Mouse (Mus musculus) stomach, embryonic 14.5 days (tissue): ENCODE results near the gene Clps. TPM values are rescaled to one million over a fixed set of nuclear protein-coding genes. Genes with fewer than 3 reads are reported as not detected.

ENCODE experiments used
- ATAC-seq: fragments of 200-750 bp; cut with Nextera tagmentation; 2 replicates; pipeline ENCODE4 v1.8.0; 2017; ENCODE audit warnings: low read depth, moderate TSS enrichment; ENCODE audit not compliant: insufficient number of reproducible peaks, insufficient read depth, low FRiP score
- H3K27ac ChIP-seq: fragments of 300-500 bp; sonication (generic); 2 replicates; pipeline ENCODE4 v1.5.1; 2014; ENCODE audit warnings: mild to moderate bottlenecking, low read length, moderate library complexity, mixed read lengths
- H3K27me3 ChIP-seq: fragments of 300-500 bp; sonication (generic); 2 replicates; pipeline ENCODE4 v1.6.1; 2014; ENCODE audit warnings: low read length, control low read depth, mixed read lengths; ENCODE audit not compliant: control insufficient read depth, insufficient read depth
- H3K36me3 ChIP-seq: fragments of 300-500 bp; sonication (generic); 2 replicates; pipeline ENCODE4 v1.6.1; 2014; ENCODE audit warnings: mild to moderate bottlenecking, control low read depth, low read length, moderate library complexity, mixed read lengths; ENCODE audit not compliant: control insufficient read depth, insufficient read depth
- H3K4me1 ChIP-seq: fragments of 300-500 bp; sonication (generic); 2 replicates; pipeline ENCODE4 v1.6.1; 2014; ENCODE audit warnings: low read length, control low read depth, mixed read lengths; ENCODE audit not compliant: control insufficient read depth, insufficient read depth
- H3K4me2 ChIP-seq: fragments of 300-500 bp; sonication (generic); replicated peaks from 2 replicates; pipeline ENCODE4 v1.6.1; 2014; ENCODE audit warnings: low read depth, low read length, control low read depth
- H3K4me3 ChIP-seq: fragments of 300-500 bp; sonication (generic); 2 replicates; pipeline ENCODE4 v1.5.1; 2014; ENCODE audit warnings: low read depth, low read length, control low read depth
- H3K9ac ChIP-seq: fragments of 300-500 bp; sonication (generic); replicated peaks from 2 replicates; pipeline ENCODE4 v1.6.1; 2014; ENCODE audit warnings: low read depth, mild to moderate bottlenecking, control low read depth, low read length, moderate library complexity, mixed read lengths
- H3K9me3 ChIP-seq: fragments of 300-500 bp; sonication (generic); 2 replicates; pipeline ENCODE4 v1.6.1; 2016; ENCODE audit warnings: low read depth, low read length, control low read depth; ENCODE audit not compliant: control insufficient read depth
- WGBS: fragments of 180-500 bp; shearing (Covaris S2); extraction: QIAGEN DNeasy Blood & Tissue Kit; methylation state at CpG from one replicate; pipeline ENCODE4 v1.1.7; 2014; 5-methylcytosine and 5-hydroxymethylcytosine counted together
- polyA plus RNA-seq: library from polyadenylated mRNA; unstranded; fragments of >200 nt; fragmentation: Nextera tagmentation; extraction: Ambion mirVana; gene quantifications from 2 replicates; pipeline ENCODE4 v1.2.1, GENCODE M21; 2014

The Clps gene
- 47.2 and 236 TPM in 2 replicates for polyA plus RNA-seq

DNA sequence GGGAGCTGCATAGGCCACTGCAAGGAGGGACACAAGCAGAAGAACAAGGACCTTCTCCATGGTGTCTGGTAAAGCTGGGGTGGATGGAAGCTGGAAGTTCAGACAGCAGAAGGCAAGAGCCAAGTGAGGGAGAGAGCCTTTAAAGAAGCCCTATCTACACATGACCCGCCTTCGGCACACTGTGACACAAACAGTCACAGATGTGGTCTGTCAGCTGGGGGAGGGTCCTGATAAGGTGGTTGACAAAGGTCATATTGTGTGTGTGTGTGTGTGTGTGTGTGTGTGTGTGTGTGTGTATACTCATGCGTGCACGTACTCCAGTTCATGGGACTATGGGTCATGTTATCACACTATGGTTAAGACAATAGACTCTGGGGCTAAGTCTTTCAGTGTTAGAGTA, at the start of gene Clps:
Gene Clps, minus strand, starts transcription at position 169 of the 400 bp plus-strand sequence.
- peak within 1 kb of the TSS; percentile 39; the same call in 1 of the 2 replicates for H3K27ac ChIP-seq
- no peak within 1 kb of the TSS for H3K4me2 ChIP-seq
- no peaks in the 10 kb centered on the region for H3K36me3 ChIP-seq
- ATAC-seq, result peak; percentile 74
- no peaks in the 10 kb centered on the region for H3K27me3 ChIP-seq
- H3K4me3 ChIP-seq, result no peak within 1 kb of the TSS
- peaks cover 6% of the 10 kb centered on the region; the same call in 1 of the 2 replicates for H3K4me1 ChIP-seq
- H3K9ac ChIP-seq, result no peak within 1 kb of the TSS
- WGBS, result 65% methylated on average over 4 of the region's 4 CpGs
- no peaks in the 10 kb centered on the region for H3K9me3 ChIP-seq

DNA sequence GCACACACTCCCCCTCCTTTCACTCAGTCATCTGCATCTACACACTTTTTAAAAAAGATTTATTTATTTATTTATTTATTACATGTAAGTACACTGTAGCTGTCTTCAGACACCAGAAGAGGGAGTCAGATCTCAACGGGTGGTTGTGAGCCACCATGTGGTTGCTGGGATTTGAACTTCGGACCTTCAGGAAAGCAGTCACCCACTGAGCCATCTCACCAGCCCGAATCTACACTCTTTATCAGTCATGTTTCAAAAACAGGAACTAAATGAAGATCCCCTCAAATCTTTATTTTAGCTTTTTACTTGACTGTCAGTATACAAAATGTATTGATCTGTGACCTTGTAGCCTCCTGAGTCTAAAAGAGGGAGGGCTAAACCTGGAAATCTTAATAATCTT, 49.0 kb upstream of the Clps start:
- Histone ChIP-seq H3K4me1 (no peaks in the 10 kb centered on the region), H3K27ac (no peak overlapping the region), H3K4me2 (no peak overlapping the region), H3K4me3 (no peak overlapping the region), H3K9ac (no peak overlapping the region), H3K36me3 (peaks cover 27% of the 10 kb centered on the region; the same call in 1 of the 2 replicates), H3K27me3 (no peaks in the 10 kb centered on the region), H3K9me3 (no peaks in the 10 kb centered on the region)
- ATAC-seq, result no peak
- WGBS, result 76% methylated on average over 3 of the region's 3 CpGs

DNA sequence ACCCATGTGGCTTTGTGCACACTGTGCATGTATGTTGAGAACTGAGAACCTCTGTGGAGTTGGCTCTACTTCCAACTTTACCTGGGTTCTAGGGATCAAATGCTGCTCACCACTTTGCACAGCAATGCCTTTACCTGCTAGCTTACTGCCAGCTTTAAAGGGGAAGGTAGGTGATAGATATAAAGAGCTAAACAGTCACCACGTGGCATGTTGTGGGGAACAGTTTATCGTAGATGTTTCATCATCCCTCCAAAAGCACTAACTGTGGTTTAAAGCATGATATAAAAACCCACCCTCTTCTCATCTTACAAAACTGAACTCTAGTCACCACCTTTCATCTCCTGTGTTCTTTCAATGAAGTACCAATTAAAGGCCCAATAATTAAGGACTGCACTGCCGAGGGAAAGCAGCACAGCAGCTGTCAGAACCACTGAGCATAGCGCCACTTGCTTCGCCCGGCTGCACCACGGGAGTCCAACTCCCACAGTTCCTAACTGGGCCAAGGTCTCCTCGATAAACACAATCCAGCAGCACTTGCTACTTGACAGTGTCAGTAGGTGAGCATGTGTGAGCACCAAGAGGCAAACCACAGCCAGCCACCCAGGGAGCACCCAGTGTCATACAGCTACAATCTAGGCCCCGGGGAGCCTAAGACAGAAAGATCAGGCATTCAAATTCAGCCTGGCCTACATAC, 41.1 kb upstream of the Clps start:
- H3K4me2 ChIP-seq, result no peak overlapping the region
- WGBS, result 90% methylated on average over 9 of the region's 9 CpGs
- H3K4me3 ChIP-seq, result no peak overlapping the region
- peaks cover 77% of the 10 kb centered on the region for H3K36me3 ChIP-seq
- no peaks in the 10 kb centered on the region for H3K9me3 ChIP-seq
- no peaks in the 10 kb centered on the region for H3K4me1 ChIP-seq
- H3K27ac ChIP-seq, result no peak overlapping the region
- H3K27me3 ChIP-seq, result no peaks in the 10 kb centered on the region
- ATAC-seq, result no peak
- no peak overlapping the region for H3K9ac ChIP-seq

- Histone ChIP-seq H3K27me3 (no peaks in the 10 kb centered on the region), H3K4me1 (no peaks in the 10 kb centered on the region), H3K27ac (no peak overlapping the region), H3K4me3 (no peak overlapping the region), H3K36me3 (peaks cover 80% of the 10 kb centered on the region), H3K4me2 (no peak overlapping the region), H3K9ac (no peak overlapping the region), H3K9me3 (no peaks in the 10 kb centered on the region)
- 90% methylated on average over 5 of the region's 5 CpGs for WGBS
- no peak for ATAC-seq
Measured at GRCm38 (mm10) chr17:28600780-28601179, 40.2 kb upstream of the Clps start.

- no peaks in the 10 kb centered on the region for H3K4me1 ChIP-seq
- H3K36me3 ChIP-seq, result peaks cover 77% of the 10 kb centered on the region
- no peak for ATAC-seq
- no peak overlapping the region for H3K4me2 ChIP-seq
- no peak overlapping the region for H3K27ac ChIP-seq
- no peak overlapping the region for H3K9ac ChIP-seq
- WGBS, result 70% methylated on average over 4 of the region's 4 CpGs
- H3K4me3 ChIP-seq, result no peak overlapping the region
- no peaks in the 10 kb centered on the region for H3K27me3 ChIP-seq
- no peaks in the 10 kb centered on the region for H3K9me3 ChIP-seq
Measured at GRCm38 (mm10) chr17:28593965-28594364, 33.4 kb upstream of the Clps start.

DNA sequence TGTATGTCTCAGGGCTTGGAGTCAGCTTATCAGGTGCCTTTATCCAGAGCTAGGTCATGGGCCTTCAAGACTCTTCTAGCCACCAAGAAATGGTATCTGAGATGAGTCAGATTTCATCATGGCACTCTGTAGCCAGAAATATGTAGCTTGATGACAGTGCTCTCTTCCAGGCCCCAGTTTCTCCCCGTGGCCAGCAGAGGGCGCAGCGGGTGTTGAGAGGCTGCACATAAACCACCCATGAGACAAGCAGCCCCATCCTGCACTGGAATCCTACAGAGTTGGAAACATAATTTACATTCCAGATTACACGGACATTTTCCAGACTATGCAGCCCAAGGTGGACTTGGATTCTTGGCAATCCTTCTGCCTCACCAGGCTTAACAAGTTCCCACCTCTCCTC, 32.4 kb upstream of the Clps start:
- Histone ChIP-seq H3K27ac (no peak overlapping the region), H3K9me3 (no peaks in the 10 kb centered on the region), H3K27me3 (no peaks in the 10 kb centered on the region), H3K4me1 (no peaks in the 10 kb centered on the region), H3K36me3 (peaks cover 79% of the 10 kb centered on the region), H3K4me3 (no peak overlapping the region), H3K4me2 (no peak overlapping the region), H3K9ac (no peak overlapping the region)
- ATAC-seq, result peak; percentile 37; the same call in 1 of the 2 replicates
- WGBS, result 17% methylated on average over 4 of the region's 4 CpGs

DNA sequence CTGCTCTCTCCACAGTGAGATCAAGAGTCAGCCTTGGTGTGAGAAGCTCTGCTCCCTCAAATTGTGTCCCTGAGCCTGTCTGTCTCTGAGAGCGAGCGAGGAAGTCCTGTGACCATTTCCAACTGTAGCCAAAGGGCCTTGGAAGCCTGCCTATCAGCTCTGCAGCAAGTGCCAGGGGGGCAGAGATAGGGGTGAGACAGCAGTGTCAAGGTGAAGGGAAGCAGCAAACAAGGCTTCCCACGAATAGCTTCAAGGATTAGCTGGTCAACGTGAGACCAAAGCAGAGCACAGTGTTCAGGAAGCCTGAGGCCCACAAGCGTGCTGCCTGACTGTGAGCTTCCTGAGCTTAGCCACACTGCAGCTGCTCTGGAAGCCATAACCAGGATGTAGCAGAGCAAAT, 30.9 kb upstream of the Clps start:
- Histone ChIP-seq H3K27ac (no peak overlapping the region), H3K4me2 (no peak overlapping the region), H3K4me3 (no peak overlapping the region), H3K27me3 (no peaks in the 10 kb centered on the region), H3K9me3 (no peaks in the 10 kb centered on the region), H3K36me3 (peaks cover 71% of the 10 kb centered on the region), H3K9ac (no peak overlapping the region), H3K4me1 (no peaks in the 10 kb centered on the region)
- 92% methylated on average over 5 of the region's 5 CpGs for WGBS
- ATAC-seq, result no peak

- no peaks in the 10 kb centered on the region for H3K27me3 ChIP-seq
- H3K4me1 ChIP-seq, result no peaks in the 10 kb centered on the region
- peaks cover 62% of the 10 kb centered on the region for H3K36me3 ChIP-seq
- H3K9ac ChIP-seq, result no peak overlapping the region
- no peaks in the 10 kb centered on the region for H3K9me3 ChIP-seq
- WGBS, result 75% methylated on average over 3 of the region's 3 CpGs
- H3K27ac ChIP-seq, result no peak overlapping the region
- H3K4me2 ChIP-seq, result no peak overlapping the region
- H3K4me3 ChIP-seq, result no peak overlapping the region
- no peak for ATAC-seq
Measured at GRCm38 (mm10) chr17:28590596-28590995, 30.0 kb upstream of the Clps start.

GRCm38 (mm10) chr17:28588591-28588990, 28.0 kb upstream of the Clps start:
- no peaks in the 10 kb centered on the region for H3K27me3 ChIP-seq
- no peak for ATAC-seq
- H3K4me3 ChIP-seq, result no peak overlapping the region
- H3K36me3 ChIP-seq, result peaks cover 57% of the 10 kb centered on the region
- H3K9me3 ChIP-seq, result no peaks in the 10 kb centered on the region
- no peak overlapping the region for H3K27ac ChIP-seq
- H3K4me1 ChIP-seq, result no peaks in the 10 kb centered on the region
- H3K4me2 ChIP-seq, result no peak overlapping the region
- no peak overlapping the region for H3K9ac ChIP-seq
- 78% methylated on average over 2 of the region's 2 CpGs for WGBS
